Mouse (Mus musculus) testis, adult 2 months (tissue): Measurements from ENCODE around the gene Olfr697.
"Not testable (repeated sequence)": the region's sequence is repeated elsewhere in the genome, so short reads cannot be mapped to it uniquely, and the experiment has no call there.

Experiments used
- CTCF ChIP-seq: fragments of 200-500 bp; IDR thresholded peaks from 2 replicates; pipeline ENCODE4 v1.5.1; 2012; ENCODE audit warnings: low read depth, mild to moderate bottlenecking, inconsistent platforms, low read length, moderate library complexity; ENCODE audit not compliant: control insufficient read depth, insufficient read depth, insufficient replicate concordance
- POLR2A ChIP-seq: fragments of 200-500 bp; IDR thresholded peaks from 2 replicates; pipeline ENCODE4 v1.6.1; 2012; ENCODE audit warnings: low read depth, mild to moderate bottlenecking, inconsistent platforms, low read length, moderate library complexity; ENCODE audit not compliant: control insufficient read depth

GRCm38 (mm10) chr7:106761008-106761407 lies 18.8 kb upstream of the Olfr697 start:
- TF ChIP-seq CTCF, POLR2A: not testable (repeated sequence)
